Mouse (Mus musculus) E14TG2a.4 (cell line): ENCODE results near the gene Tipin.

Experiments
- CTCF ChIP-seq: conservative IDR thresholded peaks from 2 replicates; pipeline ENCODE4 v1.5.1; 2014; ENCODE audit warnings: low read length
- NANOG ChIP-seq: IDR thresholded peaks from 2 replicates; pipeline ENCODE4 v1.6.1; 2014; ENCODE audit warnings: borderline replicate concordance, low read length, mixed read lengths

DNA sequence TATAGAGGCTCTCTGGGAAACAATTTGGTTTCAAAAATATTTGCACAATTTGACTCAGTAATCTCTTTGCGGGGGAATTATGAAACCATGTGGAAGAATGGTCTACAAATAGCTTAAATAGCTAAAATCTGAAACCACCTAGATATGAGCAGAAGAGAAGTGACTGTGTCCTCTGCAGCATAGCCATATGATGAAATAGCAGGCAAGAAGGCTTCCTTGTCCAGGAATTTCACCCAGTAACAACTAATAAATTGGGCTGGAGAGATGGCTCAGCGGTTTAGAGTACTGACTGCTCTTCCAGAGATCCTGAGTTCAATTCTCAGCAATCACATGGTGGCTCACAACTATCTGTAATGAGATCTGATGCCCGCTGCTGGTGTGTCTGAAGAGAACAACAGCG is 20.4 kb upstream of the Tipin start:
- TF ChIP-seq CTCF, result no peak
- no peak for TF ChIP-seq NANOG
